17 mouse cellular contexts compared by ENCODE assay signal in genomic region chr7:103874451-103874850, GRCm38 (mm10). TPM values are rescaled to one million over a fixed set of nuclear protein-coding genes. Genes with fewer than 3 reads are reported as not detected.
DNase-seq lines count a peak whose midpoint lies in the region; ATAC-seq and TF ChIP-seq lines count a peak whose summit lies in the region.
"Had no signal": no experiment of that assay in that cellular context is flagged by ENCODE, and none has a peak within 500 bp of the region (broad histone marks: within the 10 kb centered on the region; RNA-seq: fewer than 3 reads in every experiment).

No protein-coding gene starts in this region.

- peak; percentile 3 for DNase-seq in midbrain, embryonic 14.5 days
- no peak for DNase-seq in liver, embryonic 13.5 days
- DNase-seq in stomach, postnatal 0 days (ENCODE audit: low spot score): no peak
- no peak for DNase-seq in embryo, embryonic 10.5 days (ENCODE audit: low spot score)
- DNase-seq in hindbrain, embryonic 14.5 days (ENCODE audit: low spot score): no peak
- DNase-seq: cerebellum, adult 9-10 months; heart, postnatal 10 days had no signal

- WGBS in midbrain, embryonic 14.5 days: 63% methylated on average over 5 of the region's 5 CpGs
- WGBS in midbrain, embryonic 16.5 days: 50% methylated on average over 5 of the region's 5 CpGs
- 18% methylated on average over 5 of the region's 5 CpGs for WGBS in liver, embryonic 13.5 days (ENCODE audit: insufficient replicate concordance)
- whole genome bisulfite sequencing in stomach, postnatal 0 days: 43% methylated on average over 5 of the region's 5 CpGs
- 49% methylated on average over 5 of the region's 5 CpGs for WGBS in hindbrain, embryonic 14.5 days

- no peaks in the 10 kb centered on the region for H3K9me3 ChIP-seq in midbrain, embryonic 14.5 days (ENCODE audit: control insufficient read depth, low read length)
- no peaks in the 10 kb centered on the region for H3K9me3 ChIP-seq in midbrain, embryonic 16.5 days (replicated peaks; ENCODE audit: control insufficient read depth, low read length, poor library complexity, severe bottlenecking)
- no peaks in the 10 kb centered on the region for H3K9me3 ChIP-seq in liver, embryonic 13.5 days (replicated peaks)
- no peaks in the 10 kb centered on the region for H3K9me3 ChIP-seq in stomach, postnatal 0 days (ENCODE audit: control insufficient read depth, low read length)
- no peaks in the 10 kb centered on the region for H3K9me3 ChIP-seq in hindbrain, embryonic 14.5 days (ENCODE audit: control insufficient read depth, low read length)
- H3K9me3 ChIP-seq: limb, embryonic 10.5 days; stomach, embryonic 15.5 days had no signal

- H3K4me1 ChIP-seq in midbrain, embryonic 14.5 days (ENCODE audit: control insufficient read depth, insufficient read depth, low read length): no peaks in the 10 kb centered on the region
- H3K4me1 ChIP-seq in midbrain, embryonic 16.5 days (ENCODE audit: control insufficient read depth, insufficient read depth, low read length): no peaks in the 10 kb centered on the region
- H3K4me1 ChIP-seq in liver, embryonic 13.5 days (replicated peaks): peaks cover 65% of the 10 kb centered on the region
- H3K4me1 ChIP-seq in stomach, postnatal 0 days (replicated peaks; ENCODE audit: control insufficient read depth, insufficient read depth): no peaks in the 10 kb centered on the region
- no peaks in the 10 kb centered on the region for H3K4me1 ChIP-seq in hindbrain, embryonic 14.5 days (replicated peaks; ENCODE audit: control insufficient read depth, insufficient read depth, low read length)
- H3K4me1 ChIP-seq: limb, embryonic 10.5 days; stomach, embryonic 15.5 days had no signal

- no peak overlapping the region for H3K4me3 ChIP-seq in midbrain, embryonic 14.5 days (replicated peaks; ENCODE audit: low read depth, low read length)
- H3K4me3 ChIP-seq in midbrain, embryonic 16.5 days (ENCODE audit: low read depth, low read length): no peak overlapping the region
- H3K4me3 ChIP-seq in liver, embryonic 13.5 days (replicated peaks): no peak overlapping the region
- H3K4me3 ChIP-seq in stomach, postnatal 0 days (ENCODE audit: low read depth, low read length): no peak overlapping the region
- H3K4me3 ChIP-seq in hindbrain, embryonic 14.5 days (replicated peaks; ENCODE audit: low read length): no peak overlapping the region
- H3K4me3 ChIP-seq: limb, embryonic 10.5 days; myocyte; stomach, embryonic 15.5 days had no signal

- H3K27me3 ChIP-seq in midbrain, embryonic 14.5 days (ENCODE audit: control insufficient read depth, insufficient read depth, low read length): no peaks in the 10 kb centered on the region
- no peaks in the 10 kb centered on the region for H3K27me3 ChIP-seq in midbrain, embryonic 16.5 days (ENCODE audit: control insufficient read depth, insufficient read depth, low read depth, low read length)
- H3K27me3 ChIP-seq in liver, embryonic 13.5 days: no peaks in the 10 kb centered on the region
- no peaks in the 10 kb centered on the region for H3K27me3 ChIP-seq in stomach, postnatal 0 days (ENCODE audit: control insufficient read depth, insufficient read depth, low read length)
- no peaks in the 10 kb centered on the region for H3K27me3 ChIP-seq in hindbrain, embryonic 14.5 days (ENCODE audit: control insufficient read depth, insufficient read depth, low read length)
- H3K27me3 ChIP-seq: stomach, embryonic 15.5 days had no signal

- no peak overlapping the region for H3K9ac ChIP-seq in midbrain, embryonic 14.5 days (replicated peaks; ENCODE audit: low read length)
- no peak overlapping the region for H3K9ac ChIP-seq in midbrain, embryonic 16.5 days (ENCODE audit: low read depth, low read length)
- peak overlapping the region; percentile 65 for H3K9ac ChIP-seq in liver, embryonic 13.5 days
- no peak overlapping the region for H3K9ac ChIP-seq in stomach, postnatal 0 days (ENCODE audit: low read length)
- no peak overlapping the region for H3K9ac ChIP-seq in hindbrain, embryonic 14.5 days
- H3K9ac ChIP-seq: stomach, embryonic 15.5 days had no signal

- H3K27ac ChIP-seq in midbrain, embryonic 14.5 days (replicated peaks; ENCODE audit: low read depth, low read length): no peak overlapping the region
- no peak overlapping the region for H3K27ac ChIP-seq in midbrain, embryonic 16.5 days (ENCODE audit: low read length)
- H3K27ac ChIP-seq in liver, embryonic 13.5 days: peak overlapping the region; percentile 96
- no peak overlapping the region for H3K27ac ChIP-seq in stomach, postnatal 0 days (replicated peaks)
- no peak overlapping the region for H3K27ac ChIP-seq in hindbrain, embryonic 14.5 days
- H3K27ac ChIP-seq: limb, embryonic 10.5 days; stomach, embryonic 15.5 days had no signal

- TF ChIP-seq EP300 in stomach, postnatal 0 days (optimal IDR thresholded peaks at IDR 0.05): no peak

- no peak overlapping the region for H3K4me2 ChIP-seq in midbrain, embryonic 14.5 days (ENCODE audit: low read length)
- H3K4me2 ChIP-seq in midbrain, embryonic 16.5 days (ENCODE audit: low read length): no peak overlapping the region
- 0 out of 2 replicates have a peak overlapping the region, but pooled peaks have one; percentile 17 for H3K4me2 ChIP-seq in liver, embryonic 13.5 days
- no peak overlapping the region for H3K4me2 ChIP-seq in stomach, postnatal 0 days (replicated peaks; ENCODE audit: low read depth)
- no peak overlapping the region for H3K4me2 ChIP-seq in hindbrain, embryonic 14.5 days (replicated peaks)
- H3K4me2 ChIP-seq: stomach, embryonic 15.5 days had no signal

- 0 out of 2 replicates have a peak, but pooled peaks have one; percentile 17 for TF ChIP-seq CTCF in stomach, postnatal 0 days (IDR thresholded peaks at IDR 0.05; ENCODE audit: low read depth)

- ATAC-seq in midbrain, embryonic 14.5 days (ENCODE audit: low FRiP score, low TSS enrichment): no peak
- no peak for ATAC-seq in midbrain, embryonic 16.5 days
- peak; percentile 29; the same call in 1 of the 2 replicates for ATAC-seq in common myeloid progenitor, adult 5-6 weeks (replicated peaks; ENCODE audit: low read depth, poor library complexity, severe bottlenecking)
- ATAC-seq in liver, embryonic 13.5 days (ENCODE audit: low read depth): no peak
- no peak for ATAC-seq in stomach, postnatal 0 days (ENCODE audit: low FRiP score, low TSS enrichment)
- no peak for ATAC-seq in hindbrain, embryonic 14.5 days (ENCODE audit: low FRiP score)
- ATAC-seq: forebrain, embryonic 16.5 days had no signal

- H3K36me3 ChIP-seq in midbrain, embryonic 14.5 days (ENCODE audit: control insufficient read depth, insufficient read depth, low read length): no peaks in the 10 kb centered on the region
- H3K36me3 ChIP-seq in midbrain, embryonic 16.5 days (ENCODE audit: control insufficient read depth, insufficient read depth, low read length): no peaks in the 10 kb centered on the region
- H3K36me3 ChIP-seq in liver, embryonic 13.5 days: no peaks in the 10 kb centered on the region
- no peaks in the 10 kb centered on the region for H3K36me3 ChIP-seq in stomach, postnatal 0 days (ENCODE audit: control insufficient read depth, insufficient read depth, low read length)
- no peaks in the 10 kb centered on the region for H3K36me3 ChIP-seq in hindbrain, embryonic 14.5 days (replicated peaks; ENCODE audit: control insufficient read depth, insufficient read depth)
- H3K36me3 ChIP-seq: limb, embryonic 10.5 days; stomach, embryonic 15.5 days had no signal

RNA-seq across cellular contexts. Expression of gene Olfr66, which starts 11.6 kb away (rescaled TPM):
- polyA plus RNA-seq in midbrain, embryonic 14.5 days (2014; fragmentation: Nextera tagmentation; extraction: Ambion mirVana): not detected in 2 replicates
- polyA plus RNA-seq in midbrain, embryonic 16.5 days (2015; fragmentation: Nextera tagmentation; extraction: Ambion mirVana): not detected in 2 replicates
- total RNA-seq in common myeloid progenitor, adult 5-6 weeks (2017): not detected in 2 replicates
- not detected in 2 replicates for polyA plus RNA-seq in liver, embryonic 13.5 days (2015; fragmentation: Nextera tagmentation; extraction: Ambion mirVana)
- polyA plus RNA-seq in stomach, postnatal 0 days (2015; fragmentation: Nextera tagmentation; extraction: Ambion mirVana): not detected in 2 replicates
- polyA plus RNA-seq in hindbrain, embryonic 14.5 days (2014; fragmentation: Nextera tagmentation; extraction: Ambion mirVana): not detected in 2 replicates
- total RNA-seq: gastrocnemius, adult 8-10 months; heart, postnatal 10 days; layer of hippocampus, postnatal 14 days had no signal
- polyA plus RNA-seq: forebrain, embryonic 16.5 days; kidney, embryonic 16.5 days; limb, embryonic 10.5 days; lung, embryonic 16.5 days; myocyte; stomach, embryonic 15.5 days had no signal

RNA-seq across cellular contexts. Expression of gene Olfr64, which starts 19.8 kb away (rescaled TPM):
- polyA plus RNA-seq in midbrain, embryonic 14.5 days (2014; fragmentation: Nextera tagmentation; extraction: Ambion mirVana): not detected in 2 replicates
- polyA plus RNA-seq in midbrain, embryonic 16.5 days (2015; fragmentation: Nextera tagmentation; extraction: Ambion mirVana): not detected in 2 replicates
- not detected in 2 replicates for total RNA-seq in common myeloid progenitor, adult 5-6 weeks (2017)
- polyA plus RNA-seq in liver, embryonic 13.5 days (2015; fragmentation: Nextera tagmentation; extraction: Ambion mirVana): not detected in 2 replicates
- polyA plus RNA-seq in stomach, postnatal 0 days (2015; fragmentation: Nextera tagmentation; extraction: Ambion mirVana): not detected in 2 replicates
- not detected in 2 replicates for polyA plus RNA-seq in hindbrain, embryonic 14.5 days (2014; fragmentation: Nextera tagmentation; extraction: Ambion mirVana)
- total RNA-seq: gastrocnemius, adult 8-10 months; heart, postnatal 10 days; layer of hippocampus, postnatal 14 days had no signal
- polyA plus RNA-seq: forebrain, embryonic 16.5 days; kidney, embryonic 16.5 days; limb, embryonic 10.5 days; lung, embryonic 16.5 days; myocyte; stomach, embryonic 15.5 days had no signal

RNA-seq across cellular contexts. Expression of gene Hbb-y, which starts 21.4 kb away (rescaled TPM):
- polyA plus RNA-seq in midbrain, embryonic 14.5 days (2014; fragmentation: Nextera tagmentation; extraction: Ambion mirVana): 175 and 602 TPM in 2 replicates
- 6.2 and 23.2 TPM in 2 replicates for polyA plus RNA-seq in midbrain, embryonic 16.5 days (2015; fragmentation: Nextera tagmentation; extraction: Ambion mirVana)
- 2.9 TPM in 1 of 2 replicates, not detected in the other for total RNA-seq in common myeloid progenitor, adult 5-6 weeks (2017)
- polyA plus RNA-seq in liver, embryonic 13.5 days (2015; fragmentation: Nextera tagmentation; extraction: Ambion mirVana): 3,309 and 4,306 TPM in 2 replicates
- not detected in 2 replicates for polyA plus RNA-seq in stomach, postnatal 0 days (2015; fragmentation: Nextera tagmentation; extraction: Ambion mirVana)
- polyA plus RNA-seq in hindbrain, embryonic 14.5 days (2014; fragmentation: Nextera tagmentation; extraction: Ambion mirVana): 178 and 712 TPM in 2 replicates
- total RNA-seq: gastrocnemius, adult 8-10 months; heart, postnatal 10 days; layer of hippocampus, postnatal 14 days had no signal
- polyA plus RNA-seq: myocyte had no signal

RNA-seq across cellular contexts. Expression of gene Olfr65, which starts 28.8 kb away (rescaled TPM):
- polyA plus RNA-seq in midbrain, embryonic 14.5 days (2014; fragmentation: Nextera tagmentation; extraction: Ambion mirVana): not detected in 2 replicates
- not detected in 2 replicates for polyA plus RNA-seq in midbrain, embryonic 16.5 days (2015; fragmentation: Nextera tagmentation; extraction: Ambion mirVana)
- not detected in 2 replicates for total RNA-seq in common myeloid progenitor, adult 5-6 weeks (2017)
- not detected in 2 replicates for polyA plus RNA-seq in liver, embryonic 13.5 days (2015; fragmentation: Nextera tagmentation; extraction: Ambion mirVana)
- not detected in 2 replicates for polyA plus RNA-seq in stomach, postnatal 0 days (2015; fragmentation: Nextera tagmentation; extraction: Ambion mirVana)
- polyA plus RNA-seq in hindbrain, embryonic 14.5 days (2014; fragmentation: Nextera tagmentation; extraction: Ambion mirVana): not detected in 2 replicates
- total RNA-seq: gastrocnemius, adult 8-10 months; heart, postnatal 10 days; layer of hippocampus, postnatal 14 days had no signal
- polyA plus RNA-seq: forebrain, embryonic 16.5 days; kidney, embryonic 16.5 days; limb, embryonic 10.5 days; lung, embryonic 16.5 days; myocyte; stomach, embryonic 15.5 days had no signal

RNA-seq across cellular contexts. Expression of gene Hbb-bh1, which starts 31.5 kb away (rescaled TPM):
- polyA plus RNA-seq in midbrain, embryonic 14.5 days (2014; fragmentation: Nextera tagmentation; extraction: Ambion mirVana): 0.78 and 4.0 TPM in 2 replicates
- polyA plus RNA-seq in midbrain, embryonic 16.5 days (2015; fragmentation: Nextera tagmentation; extraction: Ambion mirVana): not detected in 2 replicates
- total RNA-seq in common myeloid progenitor, adult 5-6 weeks (2017): not detected in 2 replicates
- 367 and 436 TPM in 2 replicates for polyA plus RNA-seq in liver, embryonic 13.5 days (2015; fragmentation: Nextera tagmentation; extraction: Ambion mirVana)
- not detected in 2 replicates for polyA plus RNA-seq in stomach, postnatal 0 days (2015; fragmentation: Nextera tagmentation; extraction: Ambion mirVana)
- 2.1 and 3.6 TPM in 2 replicates for polyA plus RNA-seq in hindbrain, embryonic 14.5 days (2014; fragmentation: Nextera tagmentation; extraction: Ambion mirVana)
- total RNA-seq: gastrocnemius, adult 8-10 months; heart, postnatal 10 days; layer of hippocampus, postnatal 14 days had no signal
- polyA plus RNA-seq: forebrain, embryonic 16.5 days; myocyte had no signal
